Mouse (Mus musculus) thymus, adult 18-20 months (tissue): ENCODE data around the gene Pdzd7.
"Not testable (repeated sequence)": the region's sequence is repeated elsewhere in the genome, so short reads cannot be mapped to it uniquely, and the experiment has no call there.

Source experiments
- DNase-seq, 2 experiments: peaks; one replicate each; pipeline ENCODE4 v3.0.0; 2022; ENCODE audit warnings: mixed read lengths in 2 of 2

Pdzd7 gene

GRCm38 (mm10) chr19:45058113-45058839 lies 12.8 kb upstream of the Pdzd7 start:
- DNase-seq: peak; percentile 78 to 89

- no peak for DNase-seq
These were observed 12.2 kb upstream of the Pdzd7 start for GRCm38 (mm10) chr19:45057724-45058112.

DNA sequence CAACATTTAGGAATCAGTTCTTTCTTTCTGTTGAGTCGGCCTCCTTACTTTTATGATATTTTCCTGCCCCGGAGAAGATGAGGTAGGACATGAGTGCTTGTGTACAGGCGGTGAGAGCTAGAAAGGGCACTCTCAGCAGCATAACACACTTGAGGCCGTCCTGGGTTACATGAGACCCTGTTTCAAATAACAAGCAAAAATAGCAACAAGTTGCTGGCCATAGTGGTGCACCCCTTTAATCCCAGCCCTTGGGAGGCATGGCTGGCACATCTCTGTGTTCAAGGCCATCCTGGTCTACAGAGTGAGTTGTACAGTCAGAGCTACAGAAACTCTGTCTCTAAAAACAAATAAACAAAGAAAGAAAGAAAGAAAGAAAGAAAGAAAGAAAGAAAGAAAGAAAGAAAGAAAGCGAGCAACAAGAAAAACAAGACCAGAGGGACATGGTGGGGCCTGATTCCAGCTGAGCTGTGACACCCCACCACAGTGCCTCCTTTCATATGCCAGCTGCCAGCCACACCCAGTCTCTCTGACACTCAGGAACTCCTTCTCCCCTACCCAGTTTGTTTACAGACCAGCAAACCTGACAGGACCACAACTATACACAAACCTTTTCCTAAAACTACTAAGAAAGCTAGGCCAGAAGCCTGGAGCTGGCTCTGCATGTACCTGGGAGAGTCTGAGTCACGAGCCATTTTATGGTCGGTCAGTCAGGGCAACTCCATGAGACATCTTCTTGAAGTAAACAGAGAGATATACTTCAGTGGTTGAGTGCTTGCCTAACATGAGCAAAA lies 11.6 kb upstream of the Pdzd7 start:
- DNase-seq: peak in 1 of 2 experiments; percentile 53

DNA sequence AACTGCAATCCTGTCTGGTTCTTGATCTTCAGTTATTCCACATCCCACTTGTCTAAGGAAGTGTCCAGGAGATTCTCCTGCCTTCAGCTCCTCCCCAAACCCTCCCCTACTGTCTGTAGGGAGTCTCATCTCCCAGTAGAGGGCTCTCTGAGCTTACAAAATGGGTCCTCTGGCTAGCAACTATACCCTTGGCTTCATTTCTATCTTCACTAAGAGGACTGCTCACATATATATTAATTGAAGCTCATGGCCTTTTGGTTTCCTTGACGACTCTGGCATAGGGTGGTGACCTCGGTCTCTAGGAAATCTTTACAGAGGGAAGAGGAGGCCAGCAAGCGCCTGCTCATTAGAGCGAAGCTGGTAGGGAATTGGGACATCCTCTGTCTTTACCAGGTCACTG lies 10.8 kb upstream of the Pdzd7 start:
- DNase-seq: no peak

- DNase-seq: no peak
These were observed 9.6 kb upstream of the Pdzd7 start for GRCm38 (mm10) chr19:45054892-45055690.

- DNase-seq: no peak
These were observed 7.9 kb upstream of the Pdzd7 start for GRCm38 (mm10) chr19:45053451-45053850.

DNA sequence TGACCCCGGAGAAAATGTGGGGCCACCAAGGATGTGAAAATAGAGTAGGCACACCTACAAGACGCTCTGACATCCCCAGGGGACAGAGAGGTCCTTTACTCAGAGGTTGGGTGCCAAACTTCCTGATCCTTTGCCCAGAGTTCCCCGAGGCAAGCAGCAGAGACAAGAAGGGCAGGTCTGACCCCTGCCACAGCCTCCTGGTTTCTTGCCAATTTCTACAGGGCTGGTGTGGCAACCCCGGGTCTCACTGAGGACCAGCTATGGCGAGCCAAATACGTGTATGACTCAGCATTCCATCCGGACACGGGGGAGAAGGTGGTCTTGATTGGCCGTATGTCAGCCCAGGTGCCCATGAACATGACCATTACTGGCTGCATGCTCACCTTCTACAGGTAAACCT lies 4.0 kb upstream of the Pdzd7 start:
- DNase-seq: no peak

DNA sequence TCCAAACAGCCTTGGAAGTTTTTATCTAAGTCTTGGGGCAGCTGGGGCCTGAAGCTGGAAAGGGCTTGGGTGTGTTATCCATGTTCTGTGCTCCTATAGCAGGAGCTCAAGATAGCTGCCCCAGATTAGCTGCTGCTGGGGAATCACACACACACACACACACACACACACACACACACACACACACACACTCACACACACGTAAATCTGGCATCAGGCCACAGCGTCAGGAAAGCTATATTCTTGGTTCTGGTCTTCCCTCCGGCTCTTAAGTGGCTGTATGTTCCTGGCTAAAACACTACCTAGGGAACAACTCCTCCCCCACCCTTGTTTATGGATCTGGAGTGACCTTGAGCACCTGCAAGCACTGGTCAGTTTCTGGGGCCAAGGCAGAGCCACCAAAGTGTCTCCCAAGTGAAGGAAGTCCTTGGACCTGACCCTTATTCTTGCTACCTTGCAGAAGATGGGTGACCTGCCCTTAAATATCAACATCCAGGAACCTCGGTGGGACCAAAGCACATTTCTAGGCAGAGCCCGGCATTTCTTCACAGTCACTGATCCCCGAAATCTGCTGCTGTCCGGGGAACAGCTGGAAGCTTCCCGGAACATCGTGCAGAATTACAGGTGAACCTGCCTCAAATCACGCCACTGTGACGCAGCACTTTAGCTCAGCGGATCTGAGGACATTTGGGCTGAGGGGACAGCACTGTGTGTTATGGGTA lies 3.3 kb upstream of the Pdzd7 start:
- no peak for DNase-seq

DNA sequence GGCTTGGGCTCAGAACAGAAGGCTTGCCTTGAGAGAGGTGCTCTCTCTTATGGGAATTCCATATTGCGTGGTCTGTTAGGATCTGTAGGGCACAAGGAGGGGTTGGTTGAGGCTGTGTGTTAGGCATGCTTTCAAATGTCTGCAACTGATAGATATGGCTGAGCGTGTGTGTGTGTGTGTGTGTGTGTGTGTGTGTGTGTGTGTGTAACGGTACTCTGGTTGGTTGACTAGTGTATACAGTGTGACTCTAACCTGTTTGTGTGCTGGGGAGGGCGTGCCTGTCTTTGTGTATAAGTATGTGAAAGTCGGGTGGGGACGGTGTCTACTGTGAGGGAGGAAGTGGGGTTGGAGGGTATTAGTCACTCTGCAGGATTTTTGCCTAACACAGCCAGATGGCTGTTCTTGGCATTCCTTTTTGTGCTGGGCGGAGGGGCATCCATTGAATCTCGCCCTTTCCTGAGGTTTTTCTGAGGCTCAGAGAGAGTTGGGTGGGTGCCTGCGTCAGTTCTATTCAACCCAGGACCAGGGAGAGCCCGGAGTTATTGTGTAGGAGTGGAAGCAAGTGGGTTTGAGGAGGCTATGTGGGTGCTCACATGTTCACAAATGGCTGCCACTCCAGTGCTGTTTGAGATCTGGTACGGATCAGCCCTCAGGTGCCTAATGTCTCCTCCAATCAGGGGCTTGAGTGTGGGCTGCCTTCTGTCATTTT lies 2.6 kb upstream of the Pdzd7 start:
- DNase-seq: peak; percentile 29 to 61

GRCm38 (mm10) chr19:45047417-45047934 lies 2.0 kb upstream of the Pdzd7 start, which contains the start of gene Sfxn3:
Gene Sfxn3, plus strand, starts transcription at chr19:45047503.
- peak; percentile 75 to 80 for DNase-seq

DNA sequence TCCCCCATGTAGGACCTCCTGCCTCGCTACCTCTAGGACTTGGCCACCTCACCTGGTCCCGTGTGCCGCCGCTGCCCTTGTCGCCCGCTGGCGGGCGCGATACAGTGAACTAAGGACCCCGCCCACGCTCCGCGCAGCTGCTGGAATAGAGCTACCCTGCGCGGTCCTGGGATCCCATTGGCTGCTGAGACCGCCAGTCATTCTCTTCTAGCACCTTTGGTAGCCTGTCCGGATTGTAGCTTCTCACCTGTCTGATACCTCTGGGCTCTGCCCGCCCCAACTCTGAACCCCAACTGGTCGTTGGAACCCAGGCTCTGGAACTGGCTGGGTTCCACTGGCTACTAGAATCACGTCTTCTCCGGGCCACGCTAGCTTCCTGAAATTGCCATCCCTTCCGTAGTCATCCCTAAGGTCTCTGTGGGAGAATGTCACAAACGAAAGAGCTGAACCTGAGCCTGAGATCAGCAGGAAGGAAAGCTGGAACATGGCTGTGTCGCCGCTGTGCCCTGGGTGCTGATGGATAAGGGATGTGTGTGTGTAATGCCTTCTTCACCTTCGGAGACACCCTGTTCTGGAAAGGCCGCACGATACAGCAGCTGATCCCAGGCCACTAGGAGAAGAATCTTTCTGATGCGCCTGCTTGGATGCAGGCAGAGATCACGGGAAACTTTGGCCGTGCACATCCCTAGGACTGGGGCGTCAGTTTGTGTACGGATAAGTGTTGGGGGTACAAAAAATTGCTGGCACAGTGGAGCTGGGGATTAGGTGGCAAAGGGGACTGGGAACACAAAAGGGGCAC lies 1.2 kb upstream of the Pdzd7 start:
- peak; percentile 69 to 76 for DNase-seq

- DNase-seq: no peak
These were observed 281 bp downstream of the Pdzd7 start for GRCm38 (mm10) chr19:45045236-45045635.

DNA sequence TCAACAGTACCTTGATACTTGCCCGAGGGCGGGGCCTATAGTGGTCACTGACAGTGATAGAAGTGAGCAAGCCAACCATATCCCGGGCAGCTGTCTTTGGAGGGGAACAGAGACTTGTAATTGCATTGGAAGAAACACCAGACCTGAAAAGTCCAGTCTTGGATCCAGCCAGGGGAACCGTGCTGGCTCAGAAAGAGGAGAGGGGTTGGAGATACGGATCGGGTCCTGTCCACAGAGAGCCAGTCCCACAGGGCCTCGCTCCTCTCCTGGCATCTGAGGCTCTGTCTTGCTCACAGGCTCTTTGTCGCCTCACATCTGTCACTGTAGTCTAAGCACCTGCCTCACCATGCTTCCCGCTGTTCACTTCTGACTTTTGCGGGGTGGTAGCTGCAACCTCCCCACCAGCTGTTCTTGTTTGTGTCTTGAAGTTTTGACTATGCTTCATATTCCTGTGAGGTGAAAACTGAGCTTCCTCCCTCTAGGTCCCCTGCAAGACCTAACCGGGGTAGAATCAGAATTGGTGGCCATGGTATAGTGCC lies 1.1 kb downstream of the Pdzd7 start:
- no peak for DNase-seq

DNA sequence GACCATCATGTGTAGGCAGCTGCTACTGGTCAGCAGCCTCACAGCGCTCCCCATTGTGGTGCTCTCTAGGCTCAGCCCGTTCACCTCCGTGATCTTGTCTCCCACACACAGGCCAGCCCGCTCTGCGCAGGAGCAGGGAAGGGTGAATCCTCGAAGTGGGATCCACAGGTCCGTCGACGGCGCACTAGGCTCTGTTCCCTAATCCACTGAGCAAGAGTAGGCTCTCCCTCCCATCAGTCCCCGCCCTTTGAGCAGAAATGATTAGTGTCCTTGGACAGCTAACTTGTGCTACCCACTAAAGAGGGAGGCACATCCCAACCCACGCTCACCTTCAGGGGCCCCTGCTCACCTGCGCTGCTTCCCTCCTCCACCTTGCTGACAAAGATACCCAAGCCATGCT lies 5.3 kb downstream of the Pdzd7 start:
- DNase-seq: no peak

GRCm38 (mm10) chr19:45038198-45038597 lies 7.3 kb downstream of the Pdzd7 start:
- DNase-seq: not testable (repeated sequence)

DNA sequence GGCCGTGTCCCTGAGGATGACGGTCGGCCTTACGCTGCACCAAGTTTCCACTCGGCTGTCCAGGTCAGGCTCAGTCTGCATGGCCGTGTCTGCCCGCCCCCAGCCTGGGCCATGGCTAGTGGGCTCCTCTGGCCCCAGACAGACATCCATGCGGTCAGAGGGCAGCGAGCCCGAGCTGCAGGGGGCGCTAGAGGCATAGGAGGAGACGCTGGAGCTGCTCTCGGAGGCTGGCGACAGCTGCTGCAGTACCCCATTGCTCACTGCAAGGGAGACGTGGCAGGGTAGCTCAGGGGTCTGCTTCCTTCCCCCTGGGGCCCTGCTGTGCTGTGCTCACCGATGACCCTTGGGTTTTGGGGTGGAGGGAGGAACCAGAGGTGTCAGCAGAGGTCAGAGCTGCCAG lies 8.7 kb downstream of the Pdzd7 start:
- no peak for DNase-seq

DNA sequence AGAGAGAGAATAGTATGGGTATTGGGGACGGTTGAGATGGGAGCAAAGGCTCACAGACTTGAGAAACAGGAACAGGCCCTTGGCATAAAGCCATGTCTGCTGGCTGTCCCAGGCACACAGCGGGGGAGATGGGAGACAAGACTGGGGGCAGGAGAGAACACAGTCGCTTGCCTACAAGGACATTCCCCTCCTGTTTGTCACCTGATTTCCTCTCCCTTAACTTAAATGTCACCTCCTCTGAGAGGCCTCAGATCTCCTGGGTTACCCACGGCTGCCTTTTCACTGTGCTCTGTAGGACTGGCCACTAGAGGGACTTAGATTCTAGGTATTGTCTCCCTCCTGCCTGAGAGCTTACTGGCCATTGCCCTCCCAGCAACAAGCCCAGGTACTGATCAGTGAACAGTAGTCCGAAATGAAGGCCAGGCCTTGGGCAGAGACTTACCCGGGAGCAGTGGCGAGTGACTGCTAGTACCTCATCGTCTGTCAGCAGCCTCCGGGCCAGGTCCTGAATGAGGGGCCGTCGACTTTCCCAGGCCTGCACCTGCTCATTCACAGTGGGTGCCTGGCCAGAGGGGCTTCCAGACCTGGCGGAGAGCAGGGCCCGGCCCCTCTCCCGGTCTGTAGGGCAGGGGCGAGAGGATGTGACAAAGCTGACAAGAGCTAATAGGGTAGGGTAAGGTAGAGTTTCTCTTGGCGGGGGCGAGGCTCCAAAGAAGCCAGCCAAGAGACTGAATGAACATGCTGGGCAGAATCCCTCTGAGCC lies 12.8 kb downstream of the Pdzd7 start:
- no peak for DNase-seq

DNA sequence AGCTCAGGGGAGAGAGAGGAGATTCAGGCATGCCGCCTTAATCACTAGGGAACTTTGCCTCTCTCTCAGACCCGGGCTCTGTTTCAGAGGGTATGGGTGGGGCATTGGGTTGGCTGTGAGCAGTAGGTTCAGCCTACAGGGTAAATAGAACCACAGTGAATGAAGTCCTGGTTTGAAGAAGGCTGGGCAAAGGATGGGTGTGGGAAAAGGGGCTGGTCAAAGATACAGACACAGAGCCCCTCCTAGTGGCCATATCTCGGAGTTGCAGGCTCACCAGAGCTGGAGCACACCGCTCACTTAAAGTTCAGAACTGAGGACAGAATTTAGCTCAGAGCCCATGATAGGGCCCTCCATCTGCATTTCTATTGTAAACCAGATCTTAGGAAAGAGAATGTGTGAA lies 13.7 kb downstream of the Pdzd7 start:
- DNase-seq: no peak

DNA sequence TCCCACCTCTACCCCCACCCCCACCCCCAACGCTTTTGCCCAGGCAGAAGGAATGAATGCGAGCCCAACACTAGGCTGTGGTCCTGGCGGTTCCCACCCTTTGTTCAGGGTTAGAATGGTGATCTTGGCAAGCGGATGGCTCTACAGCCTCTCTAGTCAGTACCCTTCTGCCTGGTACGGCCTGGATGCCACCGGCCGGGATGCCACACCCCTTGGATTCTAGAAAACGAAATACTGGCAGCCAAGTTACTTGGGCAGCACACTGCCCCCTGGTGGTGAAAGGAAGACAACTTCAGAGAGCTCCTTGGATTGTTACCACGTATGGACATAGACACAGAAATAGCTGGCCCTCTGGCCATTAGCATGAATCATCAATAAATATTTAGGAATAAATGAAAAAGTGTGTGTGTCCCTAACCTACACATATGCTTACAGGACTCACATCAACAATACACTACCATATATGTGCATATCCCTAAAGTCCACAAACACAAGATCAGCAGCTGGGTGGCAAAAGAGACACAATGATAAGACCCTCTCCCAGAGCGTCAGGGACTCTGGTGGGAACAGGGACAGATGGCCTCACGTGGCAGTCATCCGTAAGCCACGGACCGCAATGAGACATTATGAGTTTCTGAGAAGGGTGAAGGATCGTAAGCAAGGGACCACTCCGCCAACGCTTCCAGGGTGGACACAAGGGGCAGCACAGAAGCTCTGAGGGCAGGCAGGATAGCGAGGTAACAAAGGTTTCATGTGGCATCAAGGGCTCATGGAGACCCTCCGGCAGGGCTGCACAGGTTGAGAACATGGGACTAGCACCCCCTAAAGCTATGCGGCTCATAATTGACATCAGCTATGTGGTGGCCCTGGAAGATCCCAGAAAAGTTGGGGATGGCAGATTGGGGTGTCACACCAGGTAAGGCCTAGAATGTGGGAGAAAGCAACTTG lies 14.5 kb downstream of the Pdzd7 start:
- DNase-seq: no peak
